Mouse (Mus musculus): ENCODE measurements around the gene Pitx2. TPM values are rescaled to one million over a fixed set of nuclear protein-coding genes. Genes with fewer than 3 reads are reported as not detected.
A peak's percentile ranks its signal among the peaks of the same experiment; 100 is the strongest.

Pitx2 gene
- polyA plus RNA-seq, 1 experiment from 2014 or later, result 0.20 TPM

DNA sequence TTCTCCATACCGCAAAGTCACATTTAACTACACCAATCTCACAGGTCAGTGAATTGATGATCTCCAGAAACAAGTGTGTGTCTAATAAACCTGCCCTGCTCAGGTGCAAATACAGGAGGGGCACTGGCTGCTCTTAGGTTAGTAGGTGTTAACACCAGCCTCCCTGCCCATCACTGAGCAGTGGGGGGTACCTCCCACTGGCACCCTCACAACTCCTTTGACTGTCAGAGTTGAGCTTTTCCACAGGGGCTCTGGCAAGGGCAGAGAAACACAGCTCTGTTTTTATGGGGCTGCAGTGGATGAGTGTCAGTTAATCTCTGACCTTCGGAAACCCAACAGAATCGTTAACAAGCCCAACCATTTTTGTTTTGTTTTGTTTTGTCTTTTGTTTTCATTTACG is 9.6 kb downstream of the Pitx2 start:
- H3K9ac ChIP-seq (replicated peaks), result no peak overlapping the region
- no peaks in the 10 kb centered on the region for H3K36me3 ChIP-seq (replicated peaks; ENCODE audit: insufficient read depth, low read length)
- no peak overlapping the region for H3K27ac ChIP-seq (ENCODE audit: low read depth)
- 11% methylated on average over 4 of the region's 4 CpGs for WGBS (ENCODE audit: insufficient replicate concordance)
- DNase-seq (no peak), ATAC-seq (no peak)
- no peak for TF ChIP-seq CTCF (IDR thresholded peaks at IDR 0.05; ENCODE audit: low read depth)
- no peak for TF ChIP-seq EP300 (IDR thresholded peaks at IDR 0.05; ENCODE audit: low read depth)
- H3K4me2 ChIP-seq (ENCODE audit: low read depth, low read length), result no peak overlapping the region
- H3K9me3 ChIP-seq (ENCODE audit: low read length), result no peaks in the 10 kb centered on the region
- H3K4me3 ChIP-seq (ENCODE audit: low read depth, low read length), result no peak overlapping the region
- H3K27me3 ChIP-seq (ENCODE audit: insufficient read depth, low read length), result peaks cover 95% of the 10 kb centered on the region
- peaks cover 5% of the 10 kb centered on the region; the same call in 1 of the 2 replicates for H3K4me1 ChIP-seq (ENCODE audit: insufficient read depth)

DNA sequence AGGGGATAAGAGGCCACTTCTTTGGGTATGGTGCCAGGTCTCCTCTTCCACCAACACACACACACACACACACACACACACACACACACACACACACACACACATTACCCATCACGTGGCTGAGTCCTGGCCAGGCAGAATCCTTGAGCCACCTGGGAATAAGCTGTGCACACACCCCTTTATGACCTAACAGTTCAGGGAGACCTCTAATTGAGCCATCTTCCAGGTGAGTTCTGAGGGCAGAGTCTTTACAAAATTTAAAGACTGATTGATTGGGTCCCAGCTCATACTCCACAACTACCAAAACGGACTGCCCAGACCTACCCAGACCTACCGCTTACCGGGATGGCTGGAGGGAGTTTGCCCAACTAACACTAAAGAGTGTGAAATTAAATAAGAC is 10.1 kb downstream of the Pitx2 start:
- whole genome bisulfite sequencing (ENCODE audit: insufficient replicate concordance), result 4% methylated on average over 4 of the region's 4 CpGs
- no peak for ATAC-seq
- H3K27me3 ChIP-seq (ENCODE audit: insufficient read depth, low read length), result peaks cover 95% of the 10 kb centered on the region

DNA sequence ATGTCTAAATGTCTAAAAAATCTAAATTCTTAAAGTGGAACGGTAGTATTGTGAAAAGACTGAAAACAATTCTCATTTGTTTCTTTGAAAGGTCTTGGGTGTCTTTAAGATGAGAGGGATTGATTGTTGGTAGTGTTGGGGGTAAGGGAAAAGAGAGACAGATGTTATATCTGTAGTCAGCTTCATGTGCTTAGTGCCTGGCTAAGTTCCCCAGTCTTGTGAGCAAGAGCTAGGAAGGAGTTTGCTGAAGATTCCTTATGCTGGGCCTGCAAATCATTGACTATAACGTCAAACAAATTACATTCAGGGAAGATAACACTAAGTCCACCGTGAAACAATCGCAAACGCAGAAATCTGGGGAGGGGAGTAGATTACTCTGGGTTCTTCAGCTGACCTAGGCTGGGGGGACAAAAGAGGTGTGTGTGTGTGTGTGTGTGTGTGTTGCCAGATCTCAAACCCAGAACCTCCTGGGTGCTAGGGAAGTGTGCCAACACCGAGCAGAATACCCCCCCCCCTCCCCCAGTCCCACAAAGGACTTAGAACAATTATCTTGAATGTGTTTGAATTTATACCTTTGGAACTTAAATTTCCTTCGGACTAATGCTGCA is 12.5 kb downstream of the Pitx2 start:
- Histone ChIP-seq H3K9ac (replicated peaks) (no peak overlapping the region), H3K4me2 (ENCODE audit: low read depth, low read length) (no peak overlapping the region), H3K4me1 (ENCODE audit: insufficient read depth) (peaks cover 9% of the 10 kb centered on the region; the same call in 1 of the 2 replicates), H3K27ac (ENCODE audit: low read depth) (no peak overlapping the region), H3K36me3 (replicated peaks; ENCODE audit: insufficient read depth, low read length) (no peaks in the 10 kb centered on the region), H3K27me3 (ENCODE audit: insufficient read depth, low read length) (peaks cover 97% of the 10 kb centered on the region), H3K9me3 (ENCODE audit: low read length) (no peaks in the 10 kb centered on the region), H3K4me3 (ENCODE audit: low read depth, low read length) (no peak overlapping the region)
- DNase-seq (no peak), ATAC-seq (no peak)
- 3% methylated on average over 7 of the region's 7 CpGs for WGBS (ENCODE audit: insufficient replicate concordance)
- TF ChIP-seq CTCF (IDR thresholded peaks at IDR 0.05; ENCODE audit: low read depth), result no peak
- no peak for TF ChIP-seq EP300 (IDR thresholded peaks at IDR 0.05; ENCODE audit: low read depth)

More for the DNA sequence above, 10.1 kb downstream of the Pitx2 start:
- no peaks in the 10 kb centered on the region for H3K36me3 ChIP-seq (replicated peaks; ENCODE audit: insufficient read depth, low read length)
- no peak for DNase-seq
- H3K9me3 ChIP-seq (ENCODE audit: low read length), result no peaks in the 10 kb centered on the region
- TF ChIP-seq EP300 (IDR thresholded peaks at IDR 0.05; ENCODE audit: low read depth) (no peak), CTCF (IDR thresholded peaks at IDR 0.05; ENCODE audit: low read depth) (no peak)
- no peak overlapping the region for H3K27ac ChIP-seq (ENCODE audit: low read depth)
- no peak overlapping the region for H3K4me2 ChIP-seq (ENCODE audit: low read depth, low read length)
- H3K9ac ChIP-seq (replicated peaks), result no peak overlapping the region
- H3K4me3 ChIP-seq (ENCODE audit: low read depth, low read length), result no peak overlapping the region
- peaks cover 9% of the 10 kb centered on the region; the same call in 1 of the 2 replicates for H3K4me1 ChIP-seq (ENCODE audit: insufficient read depth)

DNA sequence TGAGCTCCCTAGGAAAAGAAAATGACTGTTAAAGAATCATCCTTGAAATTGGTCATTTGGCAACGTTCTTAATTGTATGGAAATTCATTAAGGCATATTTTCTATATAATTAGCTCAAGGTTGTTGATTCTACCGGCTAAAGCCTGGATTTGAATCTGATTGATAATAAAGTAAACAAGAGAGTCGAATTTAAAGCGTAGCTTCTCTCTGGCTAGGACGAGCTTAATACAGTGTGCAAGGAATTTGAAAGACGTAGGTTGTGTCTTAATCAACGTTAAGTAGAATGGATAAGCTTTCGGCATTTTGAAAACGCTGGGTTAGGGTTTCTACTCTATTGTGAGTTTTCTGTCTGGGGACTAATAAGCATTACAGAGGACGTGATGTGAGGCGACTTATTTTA is 13.1 kb downstream of the Pitx2 start:
- H3K4me2 ChIP-seq (ENCODE audit: low read depth, low read length), result no peak overlapping the region
- no peaks in the 10 kb centered on the region for H3K9me3 ChIP-seq (ENCODE audit: low read length)
- peaks cover 97% of the 10 kb centered on the region for H3K27me3 ChIP-seq (ENCODE audit: insufficient read depth, low read length)
- DNase-seq (no peak), ATAC-seq (no peak)
- H3K4me1 ChIP-seq (ENCODE audit: insufficient read depth), result peaks cover 9% of the 10 kb centered on the region; the same call in 1 of the 2 replicates
- no peak overlapping the region for H3K9ac ChIP-seq (replicated peaks)
- no peak for TF ChIP-seq EP300 (IDR thresholded peaks at IDR 0.05; ENCODE audit: low read depth)
- no peak for TF ChIP-seq CTCF (IDR thresholded peaks at IDR 0.05; ENCODE audit: low read depth)
- WGBS (ENCODE audit: insufficient replicate concordance), result 4% methylated on average over 11 of the region's 11 CpGs
- H3K4me3 ChIP-seq (ENCODE audit: low read depth, low read length), result no peak overlapping the region
- H3K36me3 ChIP-seq (replicated peaks; ENCODE audit: insufficient read depth, low read length), result no peaks in the 10 kb centered on the region
- no peak overlapping the region for H3K27ac ChIP-seq (ENCODE audit: low read depth)

DNA sequence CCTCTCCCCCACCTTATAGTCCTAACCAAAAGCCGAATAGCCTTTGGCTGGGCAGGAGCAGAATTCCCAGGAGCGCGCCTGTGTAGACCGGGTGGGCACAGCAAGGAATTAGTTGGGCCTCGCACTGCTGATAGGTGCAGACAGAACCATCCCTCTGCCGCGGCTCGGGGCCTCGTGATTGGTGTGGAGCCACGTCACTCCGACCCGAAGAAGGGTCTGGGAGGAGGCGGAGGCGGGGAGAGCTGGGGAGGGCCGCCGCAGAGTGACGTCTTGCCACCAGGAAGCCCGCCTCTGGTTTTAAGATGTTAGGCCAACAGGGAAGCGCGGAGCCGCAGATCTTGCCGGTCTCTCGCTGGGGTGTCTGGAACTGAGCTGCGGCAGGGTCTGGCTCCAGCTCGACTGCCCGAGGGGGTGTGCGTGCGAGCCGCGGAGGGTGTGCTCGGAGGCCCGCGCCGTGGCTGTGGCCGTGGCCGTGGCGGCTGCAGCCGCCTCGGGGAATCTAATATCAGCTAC is 14.0 kb downstream of the Pitx2 start:
- peak overlapping the region; percentile 83 for H3K4me2 ChIP-seq (ENCODE audit: low read depth, low read length)
- peaks cover 97% of the 10 kb centered on the region for H3K27me3 ChIP-seq (ENCODE audit: insufficient read depth, low read length)
- peak; percentile 78 for ATAC-seq
- H3K9me3 ChIP-seq (ENCODE audit: low read length), result no peaks in the 10 kb centered on the region
- H3K4me3 ChIP-seq (ENCODE audit: low read depth, low read length), result peak overlapping the region; percentile 57
- H3K4me1 ChIP-seq (ENCODE audit: insufficient read depth), result peaks cover 9% of the 10 kb centered on the region; the same call in 1 of the 2 replicates
- 1% methylated on average over 35 of the region's 39 CpGs for WGBS (ENCODE audit: insufficient replicate concordance)
- H3K27ac ChIP-seq (ENCODE audit: low read depth), result no peak overlapping the region
- H3K36me3 ChIP-seq (replicated peaks; ENCODE audit: insufficient read depth, low read length), result no peaks in the 10 kb centered on the region
- DNase-seq, result peak; percentile 73
- H3K9ac ChIP-seq (replicated peaks), result no peak overlapping the region; the same call in 1 of the 2 replicates
- no peak for TF ChIP-seq EP300 (IDR thresholded peaks at IDR 0.05; ENCODE audit: low read depth)
- TF ChIP-seq CTCF (IDR thresholded peaks at IDR 0.05; ENCODE audit: low read depth), result no peak

DNA sequence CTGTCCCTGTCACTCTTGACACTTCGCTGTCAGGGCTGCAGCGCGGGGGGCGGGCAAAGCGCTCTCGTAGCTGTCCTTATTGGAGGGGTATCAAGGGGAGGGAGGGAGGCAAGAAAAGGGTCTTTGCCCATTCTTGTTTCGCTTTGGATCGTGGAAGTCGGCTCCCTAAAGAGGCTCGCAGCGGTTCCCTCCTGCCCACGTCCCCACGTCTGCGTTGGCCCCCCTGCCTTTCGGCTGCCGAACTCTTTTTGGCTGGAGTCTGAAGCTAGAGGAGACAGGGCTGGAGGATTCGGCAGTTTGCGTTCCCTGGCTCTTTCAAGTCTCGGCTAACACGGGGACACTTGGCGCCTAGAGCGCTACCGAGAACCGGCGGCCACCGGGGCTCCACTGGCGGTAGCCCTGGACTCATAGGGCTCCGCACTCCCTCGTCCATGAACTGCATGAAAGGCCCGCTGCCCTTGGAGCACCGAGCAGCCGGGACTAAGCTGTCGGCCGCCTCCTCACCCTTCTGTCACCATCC is 14.5 kb downstream of the Pitx2 start:
- under 1% methylated on average over 34 of the region's 34 CpGs for WGBS (ENCODE audit: insufficient replicate concordance)
- peak overlapping the region; percentile 83 for H3K4me2 ChIP-seq (ENCODE audit: low read depth, low read length)
- H3K36me3 ChIP-seq (replicated peaks; ENCODE audit: insufficient read depth, low read length), result no peaks in the 10 kb centered on the region
- H3K4me3 ChIP-seq (ENCODE audit: low read depth, low read length), result peak overlapping the region; percentile 57
- peaks cover 97% of the 10 kb centered on the region for H3K27me3 ChIP-seq (ENCODE audit: insufficient read depth, low read length)
- DNase-seq, result no peak
- H3K9ac ChIP-seq (replicated peaks), result no peak overlapping the region; the same call in 1 of the 2 replicates
- H3K9me3 ChIP-seq (ENCODE audit: low read length), result no peaks in the 10 kb centered on the region
- H3K4me1 ChIP-seq (ENCODE audit: insufficient read depth), result peaks cover 9% of the 10 kb centered on the region; the same call in 1 of the 2 replicates
- peak; percentile 17 for ATAC-seq
- no peak for TF ChIP-seq EP300 (IDR thresholded peaks at IDR 0.05; ENCODE audit: low read depth)
- H3K27ac ChIP-seq (ENCODE audit: low read depth), result no peak overlapping the region

All from liver, postnatal 0 days (tissue).